In the genomic region with DNA sequence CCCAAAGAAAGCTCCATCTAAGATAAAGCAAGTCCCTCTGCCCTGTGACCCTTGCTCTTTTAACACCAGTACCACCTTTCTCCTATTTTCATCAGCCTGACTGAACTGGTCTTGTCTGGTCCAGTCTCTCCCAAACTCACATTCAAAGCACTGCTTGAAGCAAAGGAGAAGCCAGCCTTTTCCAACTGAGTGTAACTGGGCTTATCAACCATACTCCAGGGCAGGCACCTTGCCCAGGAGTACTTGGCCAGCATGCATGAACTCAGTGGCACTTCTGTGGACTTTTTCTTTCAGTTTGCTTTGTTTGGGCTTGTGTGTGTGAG, we compare ENCODE assay signal across 12 mouse cellular contexts. TPM values are rescaled to one million over a fixed set of nuclear protein-coding genes. Genes with fewer than 3 reads are reported as not detected.
DNase-seq lines count a peak whose midpoint lies in the region; ATAC-seq and TF ChIP-seq lines count a peak whose summit lies in the region.
"Had no signal": no experiment of that assay in that cellular context is flagged by ENCODE, and none has a peak within 500 bp of the region (broad histone marks: within the 10 kb centered on the region; RNA-seq: fewer than 3 reads in every experiment).

No protein-coding gene starts in this region.

- H3K9ac ChIP-seq in heart, postnatal 0 days (replicated peaks; ENCODE audit: low read depth, low read length): no peak overlapping the region
- no peak overlapping the region for H3K9ac ChIP-seq in lung, embryonic 16.5 days (ENCODE audit: low read length)
- H3K9ac ChIP-seq: limb, embryonic 15.5 days; midbrain, embryonic 13.5 days had no signal

- TF ChIP-seq EP300 in heart, postnatal 0 days (IDR thresholded peaks at IDR 0.05; ENCODE audit: low read depth): no peak

- peaks cover 9% of the 10 kb centered on the region for H3K36me3 ChIP-seq in E14TG2a.4 (ENCODE audit: insufficient read depth, low read length)
- no peaks in the 10 kb centered on the region for H3K36me3 ChIP-seq in heart, postnatal 0 days (replicated peaks; ENCODE audit: control insufficient read depth, insufficient read depth, low read length)
- H3K36me3 ChIP-seq in lung, embryonic 16.5 days (ENCODE audit: control insufficient read depth, insufficient read depth, low read length): no peaks in the 10 kb centered on the region
- H3K36me3 ChIP-seq in hindbrain, embryonic 10.5 days: no peaks in the 10 kb centered on the region
- H3K36me3 ChIP-seq: limb, embryonic 15.5 days; midbrain, embryonic 13.5 days had no signal

- peak overlapping the region; percentile 27 for H3K4me3 ChIP-seq in E14TG2a.4 (replicated peaks; ENCODE audit: low read length)
- H3K4me3 ChIP-seq in heart, postnatal 0 days (ENCODE audit: low read depth, low read length): no peak overlapping the region
- no peak overlapping the region for H3K4me3 ChIP-seq in lung, embryonic 16.5 days (ENCODE audit: low read length)
- no peak overlapping the region for H3K4me3 ChIP-seq in hindbrain, embryonic 10.5 days
- H3K4me3 ChIP-seq: limb, embryonic 15.5 days; midbrain, embryonic 13.5 days had no signal

- H3K4me2 ChIP-seq in heart, postnatal 0 days (ENCODE audit: low read depth, low read length): no peak overlapping the region
- no peak overlapping the region for H3K4me2 ChIP-seq in lung, embryonic 16.5 days (ENCODE audit: low read depth, low read length)
- H3K4me2 ChIP-seq: limb, embryonic 15.5 days; midbrain, embryonic 13.5 days had no signal

- H3K4me1 ChIP-seq in E14TG2a.4 (replicated peaks; ENCODE audit: low read depth, low read length): peaks cover 42% of the 10 kb centered on the region
- H3K4me1 ChIP-seq in heart, postnatal 0 days (ENCODE audit: control insufficient read depth, insufficient read depth): peaks cover 20% of the 10 kb centered on the region
- peaks cover 6% of the 10 kb centered on the region; the same call in 1 of the 2 replicates for H3K4me1 ChIP-seq in lung, embryonic 16.5 days (replicated peaks; ENCODE audit: control insufficient read depth, insufficient read depth, low read length)
- H3K4me1 ChIP-seq in hindbrain, embryonic 10.5 days (replicated peaks): peaks cover 14% of the 10 kb centered on the region

- ATAC-seq in heart, postnatal 0 days (ENCODE audit: insufficient read depth, low read depth): peak; percentile 70
- ATAC-seq in lung, embryonic 16.5 days (ENCODE audit: low read depth): peak; percentile 46; the same call in 1 of the 2 replicates
- ATAC-seq: midbrain, embryonic 13.5 days had no signal

- TF ChIP-seq CTCF in E14TG2a.4 (conservative IDR thresholded peaks at IDR 0.05; ENCODE audit: low read length): no peak
- no peak for TF ChIP-seq CTCF in heart, postnatal 0 days (IDR thresholded peaks at IDR 0.05; ENCODE audit: low read depth)

- H3K27me3 ChIP-seq in E14TG2a.4 (ENCODE audit: insufficient read depth, low read length): 0 out of 2 replicates have a peak, but pooled peaks cover 9% of the 10 kb centered on the region
- no peaks in the 10 kb centered on the region for H3K27me3 ChIP-seq in heart, postnatal 0 days (ENCODE audit: control insufficient read depth, insufficient read depth, low read length)
- no peaks in the 10 kb centered on the region for H3K27me3 ChIP-seq in lung, embryonic 16.5 days (ENCODE audit: control insufficient read depth, insufficient read depth, low read depth, low read length)
- peaks cover 22% of the 10 kb centered on the region for H3K27me3 ChIP-seq in hindbrain, embryonic 10.5 days (ENCODE audit: insufficient read depth, poor library complexity, severe bottlenecking)

- no peaks in the 10 kb centered on the region for H3K9me3 ChIP-seq in E14TG2a.4 (ENCODE audit: low read length)
- H3K9me3 ChIP-seq in heart, postnatal 0 days (replicated peaks; ENCODE audit: control insufficient read depth, low read length): no peaks in the 10 kb centered on the region
- no peaks in the 10 kb centered on the region for H3K9me3 ChIP-seq in lung, embryonic 16.5 days (ENCODE audit: control insufficient read depth, low read length)
- no peaks in the 10 kb centered on the region for H3K9me3 ChIP-seq in hindbrain, embryonic 10.5 days
- H3K9me3 ChIP-seq: limb, embryonic 15.5 days; midbrain, embryonic 13.5 days had no signal

- H3K27ac ChIP-seq in heart, postnatal 0 days (ENCODE audit: low read depth): peak overlapping the region; percentile 36
- no peak overlapping the region for H3K27ac ChIP-seq in lung, embryonic 16.5 days (ENCODE audit: low read length)
- no peak overlapping the region for H3K27ac ChIP-seq in hindbrain, embryonic 10.5 days
- H3K27ac ChIP-seq: limb, embryonic 15.5 days; midbrain, embryonic 13.5 days had no signal

- DNase-seq in cerebellum, postnatal 10 days: peak; percentile 38 to 56
- DNase-seq in cerebellum, postnatal 36 days: no peak
- peak; percentile 55 for DNase-seq in heart, postnatal 0 days (ENCODE audit: low spot score)
- DNase-seq in hindbrain, embryonic 10.5 days (ENCODE audit: low spot score): no peak
- DNase-seq in cerebellum, postnatal 4 days (ENCODE audit: low spot score in 2 of 2): no peak
- no peak for DNase-seq in ovary, postnatal 14 days (ENCODE audit: low spot score)
- DNase-seq: cerebellum, postnatal 25 days; gastrocnemius, postnatal 36 days had no signal

RNA-seq across cellular contexts. Expression of a gene that starts 1.6 kb away (rescaled TPM):
- total RNA-seq in heart, postnatal 0 days (2014; rRNA removed; ENCODE audit: low replicate concordance): 0.34 and 2.2 TPM in 2 replicates
- 0.62 and 0.64 TPM in 2 replicates for polyA plus RNA-seq in heart, postnatal 0 days (2015; fragmentation: Nextera tagmentation; extraction: Ambion mirVana)
- 1.9 and 2.4 TPM in 2 replicates for polyA plus RNA-seq in lung, embryonic 16.5 days (2015; fragmentation: Nextera tagmentation; extraction: Ambion mirVana)
- polyA plus RNA-seq in hindbrain, embryonic 10.5 days (2016; fragmentation: Nextera tagmentation; extraction: Ambion mirVana): 2.7 and 4.1 TPM in 2 replicates

Comparison
In these comparisons a context has a peak if more than half of its experiments do, and no peak if none do; other contexts are left out.
1. DNase-seq: peak in cerebellum, postnatal 10 days (2 of 2) and heart, postnatal 0 days (single experiment); none in cerebellum, postnatal 36 days (0 of 2), hindbrain, embryonic 10.5 days (single experiment), cerebellum, postnatal 4 days (0 of 2) and ovary, postnatal 14 days (single experiment).